Mouse (Mus musculus) cerebellum, adult 2 months (tissue): ENCODE data around the gene Dok4.

ENCODE experiments used
- CTCF ChIP-seq: fragments of 200-500 bp; IDR thresholded peaks from 2 replicates; pipeline ENCODE4 v1.5.1; 2011; ENCODE audit warnings: low read depth, mild to moderate bottlenecking, control low read depth, low read length, moderate library complexity, borderline replicate concordance; ENCODE audit not compliant: insufficient read depth
- POLR2A ChIP-seq: fragments of 200-500 bp; IDR thresholded peaks from 2 replicates; pipeline ENCODE4 v1.6.1; 2011; ENCODE audit warnings: low read length, control low read depth, borderline replicate concordance; ENCODE audit not compliant: insufficient read depth

- TF ChIP-seq CTCF (no peak), POLR2A (no peak)
Measured at GRCm38 (mm10) chr8:94923405-94923804, 47.3 kb upstream of the Dok4 start, which contains the start of gene Adgrg5.
